Mouse (Mus musculus): ENCODE measurements at regions not wholly inside any gene's neighbourhood (a gene's known extent, or its start where the extent isn't known, plus 50 kb on each side); places are given as distances from the start of the nearest gene placed in this dataset.

- 75% methylated on average over 9 of the region's 9 CpGs for whole genome bisulfite sequencing
- H3K4me1 ChIP-seq = peaks cover 48% of the 10 kb centered on the region
- no peak for DNase-seq (ENCODE audit: low spot score)
Measured at GRCm38 (mm10) chr7:135833425-135833824, 117.3 kb upstream of the Mki67 start.

GRCm38 (mm10) chr7:135836808-135837733, 120.9 kb upstream of the Mki67 start:
- H3K4me1 ChIP-seq = peaks cover 38% of the 10 kb centered on the region
- peak overlapping the region; percentile 69 for H3K27ac ChIP-seq (replicated peaks)
- 44% methylated on average over 12 of the region's 12 CpGs for WGBS
- peak; percentile 78 for DNase-seq (ENCODE audit: low spot score)
- H3K36me3 ChIP-seq = no peaks in the 10 kb centered on the region
- H3K27me3 ChIP-seq (ENCODE audit: low read depth, poor library complexity, severe bottlenecking) = peaks cover 49% of the 10 kb centered on the region
- H3K4me3 ChIP-seq = no peak overlapping the region
- no peaks in the 10 kb centered on the region for H3K9me3 ChIP-seq (replicated peaks)

More at GRCm38 (mm10) chr7:135833425-135833824, 117.3 kb upstream of the Mki67 start:
- H3K27me3 ChIP-seq (ENCODE audit: low read depth, poor library complexity, severe bottlenecking) = peaks cover 56% of the 10 kb centered on the region
- no peaks in the 10 kb centered on the region for H3K9me3 ChIP-seq (replicated peaks)
- no peaks in the 10 kb centered on the region for H3K36me3 ChIP-seq
- H3K27ac ChIP-seq (replicated peaks) = no peak overlapping the region
- no peak overlapping the region for H3K4me3 ChIP-seq

GRCm38 (mm10) chr7:135844018-135844417, 127.9 kb upstream of the Mki67 start:
- Histone ChIP-seq H3K36me3 (no peaks in the 10 kb centered on the region), H3K9me3 (replicated peaks) (no peaks in the 10 kb centered on the region), H3K4me3 (no peak overlapping the region), H3K27ac (replicated peaks) (no peak overlapping the region), H3K4me1 (peaks cover 24% of the 10 kb centered on the region), H3K27me3 (ENCODE audit: low read depth, poor library complexity, severe bottlenecking) (peaks cover 17% of the 10 kb centered on the region)
- no peak for DNase-seq (ENCODE audit: low spot score)
- WGBS = 84% methylated on average over 5 of the region's 5 CpGs

- H3K4me3 ChIP-seq = no peak overlapping the region
- no peaks in the 10 kb centered on the region for H3K36me3 ChIP-seq
- peaks cover 26% of the 10 kb centered on the region for H3K4me1 ChIP-seq
- peaks cover 34% of the 10 kb centered on the region for H3K27me3 ChIP-seq (ENCODE audit: low read depth, poor library complexity, severe bottlenecking)
- 65% methylated on average over 9 of the region's 9 CpGs for WGBS
- H3K27ac ChIP-seq (replicated peaks) = no peak overlapping the region
- H3K9me3 ChIP-seq (replicated peaks) = no peaks in the 10 kb centered on the region
- DNase-seq (ENCODE audit: low spot score) = no peak
Measured at GRCm38 (mm10) chr7:135847304-135847703, 131.1 kb upstream of the Mki67 start.

- no peaks in the 10 kb centered on the region for H3K36me3 ChIP-seq
- H3K27ac ChIP-seq (replicated peaks) = no peak overlapping the region
- peaks cover 43% of the 10 kb centered on the region for H3K27me3 ChIP-seq (ENCODE audit: low read depth, poor library complexity, severe bottlenecking)
- peaks cover 32% of the 10 kb centered on the region for H3K4me1 ChIP-seq
- no peak for DNase-seq (ENCODE audit: low spot score)
- no peaks in the 10 kb centered on the region for H3K9me3 ChIP-seq (replicated peaks)
- 86% methylated on average over 4 of the region's 4 CpGs for WGBS
- H3K4me3 ChIP-seq = no peak overlapping the region
Measured at GRCm38 (mm10) chr7:135848170-135848569, 132.0 kb upstream of the Mki67 start.

- Histone ChIP-seq H3K27me3 (ENCODE audit: low read depth, poor library complexity, severe bottlenecking) (peaks cover 46% of the 10 kb centered on the region), H3K4me1 (peaks cover 38% of the 10 kb centered on the region), H3K36me3 (no peaks in the 10 kb centered on the region), H3K27ac (replicated peaks) (no peak overlapping the region), H3K4me3 (no peak overlapping the region), H3K9me3 (replicated peaks) (no peaks in the 10 kb centered on the region)
- WGBS = 74% methylated on average over 5 of the region's 5 CpGs
- no peak for DNase-seq (ENCODE audit: low spot score)
Measured at GRCm38 (mm10) chr7:135848833-135849232, 132.7 kb upstream of the Mki67 start.

- H3K36me3 ChIP-seq = no peaks in the 10 kb centered on the region
- H3K4me3 ChIP-seq = peak overlapping the region; percentile 42
- DNase-seq (ENCODE audit: low spot score) = peak; percentile 74
- no peaks in the 10 kb centered on the region for H3K9me3 ChIP-seq (replicated peaks)
- no peak overlapping the region; the same call in 1 of the 2 replicates for H3K27ac ChIP-seq (replicated peaks)
- 6% methylated on average over 39 of the region's 39 CpGs for WGBS
- H3K27me3 ChIP-seq (ENCODE audit: low read depth, poor library complexity, severe bottlenecking) = peaks cover 71% of the 10 kb centered on the region
- peaks cover 36% of the 10 kb centered on the region for H3K4me1 ChIP-seq
Measured at GRCm38 (mm10) chr7:135853127-135853813, 137.1 kb upstream of the Mki67 start.

- 17% methylated on average over 10 of the region's 10 CpGs for WGBS
- Histone ChIP-seq H3K9me3 (replicated peaks) (no peaks in the 10 kb centered on the region), H3K4me1 (peaks cover 33% of the 10 kb centered on the region), H3K27ac (replicated peaks) (no peak overlapping the region; the same call in 1 of the 2 replicates), H3K4me3 (peak overlapping the region; percentile 42), H3K36me3 (no peaks in the 10 kb centered on the region), H3K27me3 (ENCODE audit: low read depth, poor library complexity, severe bottlenecking) (peaks cover 72% of the 10 kb centered on the region)
- DNase-seq (ENCODE audit: low spot score) = no peak
Measured at GRCm38 (mm10) chr7:135853814-135854324, 137.7 kb upstream of the Mki67 start.

- Histone ChIP-seq H3K36me3 (no peaks in the 10 kb centered on the region), H3K27ac (replicated peaks) (no peak overlapping the region), H3K27me3 (ENCODE audit: low read depth, poor library complexity, severe bottlenecking) (peaks cover 32% of the 10 kb centered on the region; the same call in 1 of the 2 replicates), H3K4me3 (no peak overlapping the region), H3K4me1 (peaks cover 27% of the 10 kb centered on the region), H3K9me3 (replicated peaks) (no peaks in the 10 kb centered on the region)
- WGBS = 77% methylated on average over 4 of the region's 4 CpGs
- DNase-seq (ENCODE audit: low spot score) = no peak
Measured at GRCm38 (mm10) chr7:135860288-135860687, 144.1 kb upstream of the Mki67 start.

- WGBS = 68% methylated on average over 14 of the region's 14 CpGs
- no peak overlapping the region for H3K27ac ChIP-seq (replicated peaks)
- H3K4me1 ChIP-seq = peaks cover 22% of the 10 kb centered on the region
- DNase-seq (ENCODE audit: low spot score) = no peak
- H3K9me3 ChIP-seq (replicated peaks) = no peaks in the 10 kb centered on the region
- H3K36me3 ChIP-seq = no peaks in the 10 kb centered on the region
- no peak overlapping the region for H3K4me3 ChIP-seq
- 0 out of 2 replicates have a peak, but pooled peaks cover 26% of the 10 kb centered on the region for H3K27me3 ChIP-seq (ENCODE audit: low read depth, poor library complexity, severe bottlenecking)
Measured at GRCm38 (mm10) chr7:135860741-135861408, 144.7 kb upstream of the Mki67 start.

DNA sequence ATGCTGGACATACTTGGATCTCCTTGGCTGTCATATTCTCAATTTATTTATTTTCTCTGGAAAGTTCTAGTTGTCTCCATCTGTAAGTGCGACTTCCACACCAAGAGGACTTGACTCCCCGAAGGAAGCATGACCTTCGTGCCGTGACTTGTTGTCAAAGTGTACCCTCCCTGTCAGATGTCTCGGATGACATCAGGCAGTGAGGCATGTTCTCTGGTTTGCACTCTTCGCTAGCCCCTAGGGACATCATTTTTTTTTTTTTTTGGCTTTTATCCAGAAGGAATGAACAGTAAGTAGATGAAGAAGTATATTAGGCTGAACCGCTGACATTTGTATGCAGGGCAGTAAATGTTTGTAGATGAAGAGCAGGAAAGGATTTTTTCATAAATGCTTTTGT, 145.2 kb upstream of the Mki67 start:
- Histone ChIP-seq H3K9me3 (replicated peaks) (no peaks in the 10 kb centered on the region), H3K27ac (replicated peaks) (no peak overlapping the region), H3K36me3 (no peaks in the 10 kb centered on the region), H3K27me3 (ENCODE audit: low read depth, poor library complexity, severe bottlenecking) (0 out of 2 replicates have a peak, but pooled peaks cover 22% of the 10 kb centered on the region), H3K4me3 (no peak overlapping the region), H3K4me1 (peaks cover 20% of the 10 kb centered on the region)
- 70% methylated on average over 7 of the region's 7 CpGs for WGBS
- DNase-seq (ENCODE audit: low spot score) = no peak
